8 mouse cellular contexts compared by ENCODE assay signal in the genomic region with DNA sequence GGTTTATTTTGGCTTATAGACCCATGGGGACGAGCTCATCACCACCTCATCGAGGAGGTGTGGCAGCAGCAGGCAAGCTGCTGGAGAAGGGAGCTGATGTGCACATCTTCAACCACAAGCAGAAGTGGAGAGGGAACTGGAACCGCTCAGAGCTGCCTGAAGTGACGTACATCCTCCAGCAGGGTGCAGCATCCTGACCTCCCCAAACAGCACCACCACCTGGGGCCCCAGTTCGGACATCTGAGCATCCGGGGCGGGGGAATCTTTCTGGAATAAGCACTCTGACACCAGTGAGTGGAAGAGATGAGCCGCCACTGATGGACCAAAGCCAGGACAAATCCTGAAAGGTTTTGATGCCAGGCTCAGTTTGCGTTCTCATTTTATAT. TPM values are rescaled to one million over a fixed set of nuclear protein-coding genes. Genes with fewer than 3 reads are reported as not detected.
DNase-seq lines count a peak whose midpoint lies in the region; ATAC-seq and TF ChIP-seq lines count a peak whose summit lies in the region.

No protein-coding gene starts in this region.

- peak; percentile 73 for DNase-seq in forebrain, embryonic 11.5 days (ENCODE audit: low spot score)
- DNase-seq in urinary bladder, postnatal 36 days (ENCODE audit: low spot score in 2 of 2), result peak; percentile 24 to 37
- no peak for DNase-seq in urinary bladder, postnatal 10 days (ENCODE audit: low spot score)
- peak; percentile 65 for DNase-seq in embryonic facial prominence, embryonic 10.5 days (ENCODE audit: low spot score)
- DNase-seq in lung, postnatal 0 days (ENCODE audit: low spot score), result peak; percentile 74
- DNase-seq in retina, embryonic 14.5 days (ENCODE audit: low spot score), result peak; percentile 73

- WGBS in forebrain, embryonic 11.5 days, result 16% methylated on average over 9 of the region's 9 CpGs
- 24% methylated on average over 9 of the region's 9 CpGs for WGBS in forebrain, embryonic 12.5 days
- 24% methylated on average over 9 of the region's 9 CpGs for WGBS in embryonic facial prominence, embryonic 10.5 days
- 28% methylated on average over 9 of the region's 9 CpGs for WGBS in kidney, embryonic 14.5 days
- WGBS in lung, postnatal 0 days, result 15% methylated on average over 9 of the region's 9 CpGs

- H3K9ac ChIP-seq in forebrain, embryonic 11.5 days (ENCODE audit: low read length), result no peak overlapping the region
- H3K9ac ChIP-seq in forebrain, embryonic 12.5 days, result no peak overlapping the region
- H3K9ac ChIP-seq in kidney, embryonic 14.5 days (ENCODE audit: low read depth, low read length), result no peak overlapping the region
- no peak overlapping the region for H3K9ac ChIP-seq in lung, postnatal 0 days (replicated peaks; ENCODE audit: low read depth)

- no peak overlapping the region for H3K4me3 ChIP-seq in forebrain, embryonic 11.5 days (ENCODE audit: low read depth, low read length)
- no peak overlapping the region for H3K4me3 ChIP-seq in forebrain, embryonic 12.5 days (replicated peaks)
- no peak overlapping the region for H3K4me3 ChIP-seq in embryonic facial prominence, embryonic 10.5 days
- no peak overlapping the region for H3K4me3 ChIP-seq in kidney, embryonic 14.5 days (ENCODE audit: low read length)
- no peak overlapping the region for H3K4me3 ChIP-seq in lung, postnatal 0 days (ENCODE audit: low read depth, low read length)

- 0 out of 2 replicates have a peak, but pooled peaks have one; percentile 21 for ATAC-seq in forebrain, embryonic 11.5 days (replicated peaks; ENCODE audit: low FRiP score)
- no peak for ATAC-seq in forebrain, embryonic 12.5 days (ENCODE audit: low FRiP score)
- ATAC-seq in kidney, embryonic 14.5 days (ENCODE audit: low FRiP score, low TSS enrichment), result peak; percentile 26; the same call in 1 of the 2 replicates
- ATAC-seq in lung, postnatal 0 days, result peak; percentile 64

- H3K4me2 ChIP-seq in forebrain, embryonic 11.5 days (ENCODE audit: low read depth, low read length, severe bottlenecking), result no peak overlapping the region
- no peak overlapping the region for H3K4me2 ChIP-seq in forebrain, embryonic 12.5 days
- H3K4me2 ChIP-seq in kidney, embryonic 14.5 days (replicated peaks; ENCODE audit: low read depth, low read length), result no peak overlapping the region
- H3K4me2 ChIP-seq in lung, postnatal 0 days (replicated peaks; ENCODE audit: low read depth, low read length), result no peak overlapping the region

- no peak for TF ChIP-seq EP300 in lung, postnatal 0 days (IDR thresholded peaks at IDR 0.05)

- no peak overlapping the region for H3K27ac ChIP-seq in forebrain, embryonic 11.5 days (ENCODE audit: low read depth, low read length)
- H3K27ac ChIP-seq in forebrain, embryonic 12.5 days, result no peak overlapping the region
- H3K27ac ChIP-seq in embryonic facial prominence, embryonic 10.5 days (replicated peaks), result no peak overlapping the region
- no peak overlapping the region for H3K27ac ChIP-seq in kidney, embryonic 14.5 days (ENCODE audit: low read depth, low read length)
- H3K27ac ChIP-seq in lung, postnatal 0 days (ENCODE audit: low read length), result no peak overlapping the region

- no peaks in the 10 kb centered on the region for H3K9me3 ChIP-seq in forebrain, embryonic 11.5 days (ENCODE audit: control insufficient read depth, low read length)
- no peaks in the 10 kb centered on the region for H3K9me3 ChIP-seq in forebrain, embryonic 12.5 days
- H3K9me3 ChIP-seq in embryonic facial prominence, embryonic 10.5 days, result no peaks in the 10 kb centered on the region
- H3K9me3 ChIP-seq in kidney, embryonic 14.5 days (ENCODE audit: control insufficient read depth, low read length), result no peaks in the 10 kb centered on the region
- no peaks in the 10 kb centered on the region for H3K9me3 ChIP-seq in lung, postnatal 0 days (ENCODE audit: low read length)

- H3K36me3 ChIP-seq in forebrain, embryonic 11.5 days (ENCODE audit: control insufficient read depth, insufficient read depth, low read length), result no peaks in the 10 kb centered on the region
- no peaks in the 10 kb centered on the region for H3K36me3 ChIP-seq in forebrain, embryonic 12.5 days (replicated peaks)
- H3K36me3 ChIP-seq in embryonic facial prominence, embryonic 10.5 days (replicated peaks), result no peaks in the 10 kb centered on the region
- no peaks in the 10 kb centered on the region for H3K36me3 ChIP-seq in kidney, embryonic 14.5 days (ENCODE audit: control insufficient read depth, insufficient read depth, low read length)
- H3K36me3 ChIP-seq in lung, postnatal 0 days (ENCODE audit: insufficient read depth, low read length), result no peaks in the 10 kb centered on the region

- no peaks in the 10 kb centered on the region for H3K27me3 ChIP-seq in forebrain, embryonic 11.5 days (ENCODE audit: control insufficient read depth, insufficient read depth, low read length)
- H3K27me3 ChIP-seq in forebrain, embryonic 12.5 days, result 0 out of 2 replicates have a peak, but pooled peaks cover 4% of the 10 kb centered on the region
- 0 out of 2 replicates have a peak, but pooled peaks cover 4% of the 10 kb centered on the region for H3K27me3 ChIP-seq in embryonic facial prominence, embryonic 10.5 days (replicated peaks; ENCODE audit: low read depth, poor library complexity, severe bottlenecking)
- H3K27me3 ChIP-seq in kidney, embryonic 14.5 days (ENCODE audit: control insufficient read depth, insufficient read depth, low read length), result no peaks in the 10 kb centered on the region
- no peaks in the 10 kb centered on the region for H3K27me3 ChIP-seq in lung, postnatal 0 days (replicated peaks; ENCODE audit: insufficient read depth, low read length)

- H3K4me1 ChIP-seq in forebrain, embryonic 11.5 days (replicated peaks; ENCODE audit: control insufficient read depth, insufficient read depth, low read length), result no peaks in the 10 kb centered on the region
- no peaks in the 10 kb centered on the region for H3K4me1 ChIP-seq in forebrain, embryonic 12.5 days
- 0 out of 2 replicates have a peak, but pooled peaks cover 4% of the 10 kb centered on the region for H3K4me1 ChIP-seq in embryonic facial prominence, embryonic 10.5 days
- H3K4me1 ChIP-seq in kidney, embryonic 14.5 days (ENCODE audit: control insufficient read depth, insufficient read depth, low read length), result no peaks in the 10 kb centered on the region
- no peaks in the 10 kb centered on the region for H3K4me1 ChIP-seq in lung, postnatal 0 days (ENCODE audit: insufficient read depth, low read depth, low read length)

- peak; percentile 72 for TF ChIP-seq CTCF in lung, postnatal 0 days (IDR thresholded peaks at IDR 0.05)

RNA-seq across cellular contexts. Expression of a gene that starts 31.5 kb away (rescaled TPM):
- polyA plus RNA-seq in forebrain, embryonic 11.5 days (2014; fragmentation: Nextera tagmentation; extraction: Ambion mirVana), result not detected in 2 replicates
- polyA plus RNA-seq in forebrain, embryonic 12.5 days (2016; fragmentation: Nextera tagmentation; extraction: Ambion mirVana), result not detected in 2 replicates
- polyA plus RNA-seq in embryonic facial prominence, embryonic 10.5 days (2016; fragmentation: Nextera tagmentation; extraction: Ambion mirVana), result 0.08 TPM in 1 of 2 replicates, not detected in the other
- polyA plus RNA-seq in kidney, embryonic 14.5 days (2014; fragmentation: Nextera tagmentation; extraction: Ambion mirVana), result 1.1 and 1.5 TPM in 2 replicates
- 1.6 and 2.4 TPM in 2 replicates for polyA plus RNA-seq in lung, postnatal 0 days (2015; fragmentation: Nextera tagmentation; extraction: Ambion mirVana)

RNA-seq across cellular contexts. Expression of a gene that starts 39.3 kb away (rescaled TPM):
- 33.2 and 34.6 TPM in 2 replicates for polyA plus RNA-seq in forebrain, embryonic 11.5 days (2014; fragmentation: Nextera tagmentation; extraction: Ambion mirVana)
- polyA plus RNA-seq in forebrain, embryonic 12.5 days (2016; fragmentation: Nextera tagmentation; extraction: Ambion mirVana), result 46.2 and 49.5 TPM in 2 replicates
- polyA plus RNA-seq in embryonic facial prominence, embryonic 10.5 days (2016; fragmentation: Nextera tagmentation; extraction: Ambion mirVana), result 36.0 and 42.0 TPM in 2 replicates
- polyA plus RNA-seq in kidney, embryonic 14.5 days (2014; fragmentation: Nextera tagmentation; extraction: Ambion mirVana), result 27.4 and 29.1 TPM in 2 replicates
- 31.0 and 31.1 TPM in 2 replicates for polyA plus RNA-seq in lung, postnatal 0 days (2015; fragmentation: Nextera tagmentation; extraction: Ambion mirVana)
